Mouse (Mus musculus): ENCODE results near the gene Rngtt. TPM values are rescaled to one million over a fixed set of nuclear protein-coding genes. Genes with fewer than 3 reads are reported as not detected.

Gene Rngtt
- total RNA-seq, 1 experiment = 23.5 TPM

DNA sequence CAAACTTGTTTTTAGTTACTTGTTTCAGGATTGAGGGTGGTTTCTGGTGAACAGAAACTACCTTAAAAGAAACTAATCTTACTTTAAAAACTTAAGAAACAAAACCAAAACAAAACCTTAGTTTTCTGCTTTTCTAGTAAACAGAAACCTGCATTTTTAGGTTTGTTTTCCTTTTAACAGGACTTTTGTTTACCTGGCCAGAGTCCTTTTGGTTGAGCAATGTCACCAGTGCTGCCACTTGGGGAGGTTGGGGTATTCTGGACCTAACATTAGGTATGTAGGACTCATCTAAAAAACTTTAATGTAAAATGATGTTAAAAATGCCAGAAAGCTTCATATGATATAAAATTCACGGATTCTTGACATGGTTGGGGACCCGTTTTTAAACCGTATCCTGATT is 78.8 kb downstream of the Rngtt start:
- no peak for TF ChIP-seq HCFC1 (IDR thresholded peaks at IDR 0.05; ENCODE audit: borderline replicate concordance, insufficient read depth, low read length)
- no peak for TF ChIP-seq CHD2 (IDR thresholded peaks at IDR 0.05; ENCODE audit: low read depth, low read length)
- no peak for TF ChIP-seq ZNF384 (IDR thresholded peaks at IDR 0.05; ENCODE audit: low read depth, low read length)
- no peak for TF ChIP-seq ZC3H11A (IDR thresholded peaks at IDR 0.05; ENCODE audit: borderline replicate concordance, low read depth, low read length)
- TF ChIP-seq MAFK (IDR thresholded peaks at IDR 0.05; ENCODE audit: insufficient read depth, low read depth, low read length) = no peak
- no peak for DNase-seq (ENCODE audit: low read depth, low spot score)
- H3K36me3 ChIP-seq (ENCODE audit: control insufficient read depth, insufficient read depth, low read length, poor library complexity, severe bottlenecking) = no peaks in the 10 kb centered on the region
- H3K4me3 ChIP-seq (ENCODE audit: insufficient read depth in 1 of 2, low read depth in 1 of 2, low read length in 2 of 2, poor library complexity in 1 of 2, severe bottlenecking in 1 of 2) = no peak overlapping the region
- no peak overlapping the region for H3K9ac ChIP-seq (ENCODE audit: insufficient read depth, low read depth, low read length, poor library complexity, severe bottlenecking)
- in situ Hi-C loops (cut with MboI; ENCODE audit: low sequenced_read_pairs in 2 of 2, unreplicated experiment in 2 of 2) = no loop called here
- no peak overlapping the region for H3K27ac ChIP-seq (ENCODE audit: insufficient read depth, low read depth, low read length, poor library complexity, severe bottlenecking)
- H3K9me3 ChIP-seq (ENCODE audit: control insufficient read depth, insufficient read depth, low read depth, low read length) = no peaks in the 10 kb centered on the region
- no peaks in the 10 kb centered on the region for H3K4me1 ChIP-seq (ENCODE audit: control insufficient read depth in 2 of 2, insufficient read depth in 2 of 2, low read length in 2 of 2, poor library complexity in 1 of 2)

DNA sequence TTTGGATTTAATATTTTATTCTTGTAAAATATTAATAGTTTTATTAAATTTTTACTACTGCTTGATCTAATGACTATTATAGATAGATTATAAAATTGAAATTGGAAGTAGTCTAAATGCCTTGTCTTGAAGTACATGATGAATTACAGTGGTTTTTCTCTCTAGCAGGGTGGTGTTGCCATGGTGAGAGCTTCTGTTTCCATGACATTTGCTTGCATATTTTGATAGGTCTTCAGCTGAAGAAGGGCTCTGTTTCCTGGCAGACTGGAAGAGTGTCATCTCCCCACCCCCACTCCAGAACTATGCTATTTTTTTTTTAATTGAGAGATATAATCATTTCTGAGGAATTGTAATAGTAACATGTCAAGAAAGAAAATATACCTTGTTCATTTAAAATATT is 80.5 kb downstream of the Rngtt start:
- no peak for TF ChIP-seq ZC3H11A (IDR thresholded peaks at IDR 0.05; ENCODE audit: borderline replicate concordance, low read depth, low read length)
- no peak for TF ChIP-seq ZNF384 (IDR thresholded peaks at IDR 0.05; ENCODE audit: low read depth, low read length)
- no peak for TF ChIP-seq CHD2 (IDR thresholded peaks at IDR 0.05; ENCODE audit: low read depth, low read length)
- no peak for TF ChIP-seq HCFC1 (IDR thresholded peaks at IDR 0.05; ENCODE audit: borderline replicate concordance, insufficient read depth, low read length)
- TF ChIP-seq MAFK (IDR thresholded peaks at IDR 0.05; ENCODE audit: insufficient read depth, low read depth, low read length) = no peak
- no peak for DNase-seq (ENCODE audit: low read depth, low spot score)
- Histone ChIP-seq H3K9ac (ENCODE audit: insufficient read depth, low read depth, low read length, poor library complexity, severe bottlenecking) (no peak overlapping the region), H3K27ac (ENCODE audit: insufficient read depth, low read depth, low read length, poor library complexity, severe bottlenecking) (no peak overlapping the region), H3K4me1 (ENCODE audit: control insufficient read depth in 2 of 2, insufficient read depth in 2 of 2, low read length in 2 of 2, poor library complexity in 1 of 2) (no peaks in the 10 kb centered on the region), H3K36me3 (ENCODE audit: control insufficient read depth, insufficient read depth, low read length, poor library complexity, severe bottlenecking) (no peaks in the 10 kb centered on the region), H3K9me3 (ENCODE audit: control insufficient read depth, insufficient read depth, low read depth, low read length) (no peaks in the 10 kb centered on the region), H3K4me3 (ENCODE audit: insufficient read depth in 1 of 2, low read depth in 1 of 2, low read length in 2 of 2, poor library complexity in 1 of 2, severe bottlenecking in 1 of 2) (no peak overlapping the region)
- in situ Hi-C loops (cut with MboI; ENCODE audit: low sequenced_read_pairs in 2 of 2, unreplicated experiment in 2 of 2) = no loop called here

GRCm38 (mm10) chr4:33393437-33393836 is 83.3 kb downstream of the Rngtt start:
- Histone ChIP-seq H3K27ac (ENCODE audit: insufficient read depth, low read depth, low read length, poor library complexity, severe bottlenecking) (no peak overlapping the region), H3K4me3 (ENCODE audit: insufficient read depth in 1 of 2, low read depth in 1 of 2, low read length in 2 of 2, poor library complexity in 1 of 2, severe bottlenecking in 1 of 2) (no peak overlapping the region), H3K4me1 (ENCODE audit: control insufficient read depth in 2 of 2, insufficient read depth in 2 of 2, low read length in 2 of 2, poor library complexity in 1 of 2) (no peaks in the 10 kb centered on the region), H3K36me3 (ENCODE audit: control insufficient read depth, insufficient read depth, low read length, poor library complexity, severe bottlenecking) (no peaks in the 10 kb centered on the region), H3K9ac (ENCODE audit: insufficient read depth, low read depth, low read length, poor library complexity, severe bottlenecking) (no peak overlapping the region), H3K9me3 (ENCODE audit: control insufficient read depth, insufficient read depth, low read depth, low read length) (no peaks in the 10 kb centered on the region)
- TF ChIP-seq CHD2 (IDR thresholded peaks at IDR 0.05; ENCODE audit: low read depth, low read length) (no peak), MAFK (IDR thresholded peaks at IDR 0.05; ENCODE audit: insufficient read depth, low read depth, low read length) (no peak), ZC3H11A (IDR thresholded peaks at IDR 0.05; ENCODE audit: borderline replicate concordance, low read depth, low read length) (no peak), ZNF384 (IDR thresholded peaks at IDR 0.05; ENCODE audit: low read depth, low read length) (no peak), HCFC1 (IDR thresholded peaks at IDR 0.05; ENCODE audit: borderline replicate concordance, insufficient read depth, low read length) (no peak)
- in situ Hi-C loops (cut with MboI; ENCODE audit: low sequenced_read_pairs in 2 of 2, unreplicated experiment in 2 of 2) = no loop called here
- DNase-seq (ENCODE audit: low read depth, low spot score) = no peak

DNA sequence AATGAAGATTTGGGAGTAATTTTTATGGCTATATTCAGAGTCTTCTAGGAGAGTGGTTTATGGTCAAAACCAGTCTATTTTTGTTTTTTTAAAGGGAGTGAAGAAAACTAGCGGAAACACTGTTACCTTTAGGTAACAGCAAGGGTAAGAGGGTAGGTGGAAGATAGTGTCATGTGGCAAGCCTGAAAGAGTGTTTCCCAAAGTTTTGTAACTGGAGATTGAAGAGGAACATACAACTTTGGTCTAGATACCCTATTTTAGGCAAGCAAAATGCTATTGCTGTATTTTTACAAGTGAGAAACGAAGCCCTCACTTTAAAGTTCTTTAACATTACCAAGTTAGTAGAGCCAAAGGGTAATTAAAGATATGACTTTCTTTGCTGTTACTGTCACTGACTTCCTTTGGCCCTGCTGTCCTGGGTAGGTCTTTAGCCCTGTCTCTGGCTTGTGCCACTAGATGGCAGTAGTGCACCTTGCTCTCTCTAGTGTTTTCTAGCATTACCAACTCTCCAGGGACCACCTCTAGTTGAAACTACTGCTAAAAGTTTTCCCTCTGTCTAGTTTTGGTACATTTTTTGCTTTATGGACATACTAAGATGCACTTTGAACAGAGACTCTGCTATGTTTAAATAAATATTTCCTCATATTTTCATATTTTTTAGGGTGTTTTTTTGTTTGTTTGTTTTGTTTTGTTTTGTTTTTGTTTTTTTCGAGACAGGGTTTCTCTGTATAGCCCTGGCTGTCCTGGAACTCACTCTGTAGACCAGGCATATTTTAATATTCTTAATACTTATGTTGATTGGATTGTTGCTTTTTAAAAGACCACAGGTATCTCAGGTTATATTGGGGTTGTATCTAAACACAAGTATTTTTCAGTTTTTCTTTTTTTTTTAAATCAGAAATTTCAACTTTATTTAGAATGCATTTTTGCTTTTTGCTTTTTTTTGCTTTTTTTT is 86.4 kb downstream of the Rngtt start:
- Histone ChIP-seq H3K36me3 (ENCODE audit: control insufficient read depth, insufficient read depth, low read length, poor library complexity, severe bottlenecking) (no peaks in the 10 kb centered on the region), H3K9me3 (ENCODE audit: control insufficient read depth, insufficient read depth, low read depth, low read length) (no peaks in the 10 kb centered on the region), H3K4me3 (ENCODE audit: insufficient read depth in 1 of 2, low read depth in 1 of 2, low read length in 2 of 2, poor library complexity in 1 of 2, severe bottlenecking in 1 of 2) (no peak overlapping the region), H3K27ac (ENCODE audit: insufficient read depth, low read depth, low read length, poor library complexity, severe bottlenecking) (no peak overlapping the region), H3K9ac (ENCODE audit: insufficient read depth, low read depth, low read length, poor library complexity, severe bottlenecking) (no peak overlapping the region), H3K4me1 (ENCODE audit: control insufficient read depth in 2 of 2, insufficient read depth in 2 of 2, low read length in 2 of 2, poor library complexity in 1 of 2) (no peaks in the 10 kb centered on the region)
- peak; percentile 82 for DNase-seq (ENCODE audit: low read depth, low spot score)
- TF ChIP-seq MAFK (IDR thresholded peaks at IDR 0.05; ENCODE audit: insufficient read depth, low read depth, low read length) (no peak), CHD2 (IDR thresholded peaks at IDR 0.05; ENCODE audit: low read depth, low read length) (no peak), ZC3H11A (IDR thresholded peaks at IDR 0.05; ENCODE audit: borderline replicate concordance, low read depth, low read length) (peak; percentile 51; the same call in 1 of the 2 replicates), ZNF384 (IDR thresholded peaks at IDR 0.05; ENCODE audit: low read depth, low read length) (no peak), HCFC1 (IDR thresholded peaks at IDR 0.05; ENCODE audit: borderline replicate concordance, insufficient read depth, low read length) (no peak)
- in situ Hi-C loops (cut with MboI; ENCODE audit: low sequenced_read_pairs in 2 of 2, unreplicated experiment in 2 of 2) = no loop called here
